Mouse (Mus musculus) heart, embryonic 10.5 days (tissue): ENCODE measurements around the gene Pitx2. TPM values are rescaled to one million over a fixed set of nuclear protein-coding genes. Genes with fewer than 3 reads are reported as not detected.

Source experiments
- DNase-seq: peaks from one replicate; pipeline ENCODE4 v3.0.0-alpha.2; 2017; ENCODE audit warnings: low spot score
- H3K27ac ChIP-seq: fragments of 300-500 bp; sonication (generic); 2 replicates; pipeline ENCODE4 v1.5.1; 2016; ENCODE audit warnings: mild to moderate bottlenecking
- H3K27me3 ChIP-seq: fragments of 300-500 bp; sonication (generic); 2 replicates; pipeline ENCODE4 v1.6.1; 2016; ENCODE audit warnings: mild to moderate bottlenecking; ENCODE audit not compliant: poor library complexity, insufficient read depth, severe bottlenecking
- H3K36me3 ChIP-seq: fragments of 300-500 bp; sonication (generic); 2 replicates; pipeline ENCODE4 v1.6.1; 2016; ENCODE audit warnings: mild to moderate bottlenecking, moderate library complexity
- H3K4me1 ChIP-seq: fragments of 300-500 bp; sonication (generic); 2 replicates; pipeline ENCODE4 v1.6.1; 2016; ENCODE audit warnings: mild to moderate bottlenecking
- H3K4me3 ChIP-seq: fragments of 300-500 bp; sonication (generic); 2 replicates; pipeline ENCODE4 v1.5.1; 2016; ENCODE audit warnings: mild to moderate bottlenecking, moderate library complexity
- H3K9me3 ChIP-seq: fragments of 300-500 bp; sonication (generic); 2 replicates; pipeline ENCODE4 v1.6.1; 2016; ENCODE audit warnings: mild to moderate bottlenecking, moderate library complexity
- WGBS: fragments of 180-500 bp; shearing (Covaris S2); methylation state at CpG from one replicate; pipeline ENCODE4 v1.1.7; 2016; 5-methylcytosine and 5-hydroxymethylcytosine counted together
- polyA plus RNA-seq: library from polyadenylated mRNA; unstranded; fragments of >200 nt; fragmentation: Nextera tagmentation; extraction: Ambion mirVana; gene quantifications from 2 replicates; pipeline ENCODE4 v1.2.1, GENCODE M21; 2016

Gene Pitx2
- polyA plus RNA-seq, 1 experiment from 2014 or later, result 60.0 TPM

GRCm38 (mm10) chr3:129214666-129215161 lies 15.0 kb downstream of the Pitx2 start:
- Histone ChIP-seq H3K36me3 (no peaks in the 10 kb centered on the region), H3K27ac (peak overlapping the region; percentile 89), H3K4me3 (peak overlapping the region; percentile 73), H3K4me1 (peaks cover 36% of the 10 kb centered on the region), H3K9me3 (no peaks in the 10 kb centered on the region), H3K27me3 (peaks cover 92% of the 10 kb centered on the region)
- under 1% methylated on average over 31 of the region's 31 CpGs for WGBS
- peak; percentile 83 for DNase-seq

DNA sequence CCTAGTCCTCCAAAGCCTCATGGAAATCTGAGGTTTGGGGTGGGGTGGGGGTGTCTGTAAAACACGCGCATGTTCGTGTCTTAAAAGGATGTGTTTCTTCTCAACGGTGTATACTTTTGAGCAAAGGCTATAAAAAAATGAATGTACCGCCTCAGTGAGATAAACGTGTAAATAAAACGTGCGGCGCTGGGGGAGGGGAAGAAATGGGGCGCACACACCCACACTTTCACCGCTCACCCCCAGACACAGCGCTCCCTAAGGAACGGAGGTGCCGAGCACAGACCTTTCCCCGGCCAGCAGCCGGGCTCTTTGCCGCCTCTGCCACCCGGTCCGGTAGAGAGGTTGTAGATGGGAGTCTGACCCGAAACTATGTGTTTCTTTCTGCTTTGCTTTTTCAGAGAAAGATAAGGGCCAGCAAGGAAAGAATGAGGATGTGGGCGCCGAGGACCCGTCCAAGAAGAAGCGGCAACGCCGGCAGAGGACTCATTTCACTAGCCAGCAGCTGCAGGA lies 15.6 kb downstream of the Pitx2 start:
- H3K27me3 ChIP-seq, result peaks cover 90% of the 10 kb centered on the region
- no peaks in the 10 kb centered on the region for H3K9me3 ChIP-seq
- H3K4me1 ChIP-seq, result peaks cover 36% of the 10 kb centered on the region
- H3K27ac ChIP-seq, result peak overlapping the region; percentile 89
- WGBS, result under 1% methylated on average over 26 of the region's 26 CpGs
- no peak for DNase-seq
- peak overlapping the region; percentile 73 for H3K4me3 ChIP-seq
- H3K36me3 ChIP-seq, result no peaks in the 10 kb centered on the region

GRCm38 (mm10) chr3:129215751-129216331 lies 16.2 kb downstream of the Pitx2 start:
- H3K4me1 ChIP-seq, result peaks cover 36% of the 10 kb centered on the region
- H3K9me3 ChIP-seq, result no peaks in the 10 kb centered on the region
- under 1% methylated on average over 35 of the region's 35 CpGs for WGBS
- H3K27ac ChIP-seq, result peak overlapping the region; percentile 89
- DNase-seq, result peak; percentile 80
- H3K4me3 ChIP-seq, result peak overlapping the region; percentile 73
- H3K36me3 ChIP-seq, result no peaks in the 10 kb centered on the region
- peaks cover 85% of the 10 kb centered on the region for H3K27me3 ChIP-seq

DNA sequence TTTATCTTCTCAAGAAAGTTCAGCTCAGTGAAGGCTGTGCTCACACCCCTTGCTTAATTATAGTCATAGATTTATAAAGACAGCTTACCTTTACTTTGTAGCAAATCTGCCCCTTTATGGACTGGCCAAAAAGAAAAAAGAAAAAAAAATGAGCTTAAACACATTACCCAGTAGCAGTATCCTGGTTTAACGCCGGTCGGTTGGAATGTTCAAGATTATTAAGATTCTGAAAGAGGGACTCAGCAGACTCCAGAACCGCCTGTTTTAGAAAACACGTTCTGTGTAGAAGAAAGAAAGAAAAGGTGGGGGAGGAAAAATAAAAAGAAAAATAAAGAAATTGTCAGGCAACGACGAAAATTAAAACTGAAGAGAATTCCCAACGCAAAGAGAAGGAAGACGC lies 16.8 kb downstream of the Pitx2 start:
- Histone ChIP-seq H3K4me1 (peaks cover 36% of the 10 kb centered on the region), H3K27me3 (peaks cover 85% of the 10 kb centered on the region), H3K9me3 (no peaks in the 10 kb centered on the region), H3K36me3 (no peaks in the 10 kb centered on the region), H3K27ac (peak overlapping the region; percentile 89), H3K4me3 (peak overlapping the region; percentile 73)
- no peak for DNase-seq
- under 1% methylated on average over 9 of the region's 9 CpGs for WGBS

DNA sequence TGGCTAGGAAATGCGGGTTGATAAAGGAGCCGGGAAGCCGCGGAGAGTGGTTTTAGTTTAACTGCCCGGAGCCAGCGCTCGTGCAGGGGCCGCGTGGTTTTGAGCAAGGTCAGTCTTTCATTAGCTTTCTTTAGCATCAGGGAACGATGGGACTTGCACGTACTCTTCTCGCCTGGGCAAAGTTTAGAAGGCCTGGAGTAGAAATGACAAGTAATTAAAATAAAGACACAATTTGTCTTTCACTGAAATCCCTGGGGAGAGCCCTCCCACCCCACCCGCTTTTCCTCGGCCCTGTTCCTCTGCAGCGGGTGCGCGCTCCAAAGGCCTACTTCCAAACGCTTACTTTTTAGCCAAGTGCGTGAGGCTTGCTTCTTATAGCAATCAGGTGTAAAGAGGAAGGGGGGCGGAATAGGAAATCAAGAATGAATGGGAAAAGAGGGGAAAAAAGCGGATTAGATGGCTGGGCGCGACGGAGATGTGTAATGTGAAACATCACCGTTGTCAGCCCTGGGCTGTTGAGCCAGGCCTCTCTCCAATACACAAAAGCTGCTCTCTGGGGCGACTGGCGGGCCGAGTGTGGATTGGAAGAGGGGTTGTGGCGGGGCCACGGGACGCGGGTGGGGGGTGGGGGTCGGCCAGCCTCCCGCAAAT lies 17.4 kb downstream of the Pitx2 start:
- H3K27me3 ChIP-seq, result peaks cover 85% of the 10 kb centered on the region
- H3K4me1 ChIP-seq, result peaks cover 36% of the 10 kb centered on the region
- H3K9me3 ChIP-seq, result no peaks in the 10 kb centered on the region
- peak overlapping the region; percentile 73 for H3K4me3 ChIP-seq
- H3K36me3 ChIP-seq, result no peaks in the 10 kb centered on the region
- peak overlapping the region; percentile 89 for H3K27ac ChIP-seq
- under 1% methylated on average over 34 of the region's 34 CpGs for WGBS
- DNase-seq, result peak; percentile 77

DNA sequence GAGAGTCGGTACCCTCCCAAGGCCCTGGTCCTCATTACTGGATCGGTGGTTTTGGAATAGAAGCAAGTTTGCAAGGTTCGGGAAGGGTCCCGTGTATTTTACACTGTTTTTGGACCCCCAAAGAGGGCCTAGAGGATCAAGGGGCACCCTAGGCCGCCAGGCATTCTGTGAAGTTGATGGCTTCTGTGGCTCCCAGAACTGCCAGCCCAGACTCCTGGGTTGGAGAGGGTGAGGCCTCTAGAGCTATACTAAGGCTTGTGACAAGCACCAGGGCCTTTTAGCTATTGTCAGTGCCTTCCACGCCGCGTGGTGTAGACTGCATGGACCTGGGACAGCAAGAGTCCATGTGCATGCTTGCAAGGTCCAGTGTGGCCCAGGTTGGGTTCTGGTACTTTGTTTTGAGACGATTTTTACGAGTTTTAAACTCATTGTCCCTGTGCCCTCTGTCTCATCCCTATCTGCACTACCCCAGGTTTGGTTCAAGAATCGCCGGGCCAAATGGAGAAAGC lies 18.2 kb downstream of the Pitx2 start:
- WGBS, result 1% methylated on average over 12 of the region's 12 CpGs

GRCm38 (mm10) chr3:129218371-129218921 lies 18.8 kb downstream of the Pitx2 start:
- WGBS, result under 1% methylated on average over 41 of the region's 41 CpGs
- Histone ChIP-seq H3K27ac (peak overlapping the region; percentile 89), H3K4me1 (peaks cover 33% of the 10 kb centered on the region), H3K36me3 (no peaks in the 10 kb centered on the region), H3K27me3 (peaks cover 84% of the 10 kb centered on the region), H3K4me3 (peak overlapping the region; percentile 73), H3K9me3 (no peaks in the 10 kb centered on the region)
- DNase-seq, result peak; percentile 78

More for the DNA sequence above, 18.2 kb downstream of the Pitx2 start:
- Histone ChIP-seq H3K27me3 (peaks cover 84% of the 10 kb centered on the region), H3K9me3 (no peaks in the 10 kb centered on the region), H3K4me1 (peaks cover 36% of the 10 kb centered on the region), H3K4me3 (peak overlapping the region; percentile 73), H3K36me3 (no peaks in the 10 kb centered on the region), H3K27ac (peak overlapping the region; percentile 89)
- peak; percentile 74 for DNase-seq

GRCm38 (mm10) chr3:129220086-129220670 lies 20.5 kb downstream of the Pitx2 start:
- no peak for DNase-seq
- no peaks in the 10 kb centered on the region for H3K36me3 ChIP-seq

DNA sequence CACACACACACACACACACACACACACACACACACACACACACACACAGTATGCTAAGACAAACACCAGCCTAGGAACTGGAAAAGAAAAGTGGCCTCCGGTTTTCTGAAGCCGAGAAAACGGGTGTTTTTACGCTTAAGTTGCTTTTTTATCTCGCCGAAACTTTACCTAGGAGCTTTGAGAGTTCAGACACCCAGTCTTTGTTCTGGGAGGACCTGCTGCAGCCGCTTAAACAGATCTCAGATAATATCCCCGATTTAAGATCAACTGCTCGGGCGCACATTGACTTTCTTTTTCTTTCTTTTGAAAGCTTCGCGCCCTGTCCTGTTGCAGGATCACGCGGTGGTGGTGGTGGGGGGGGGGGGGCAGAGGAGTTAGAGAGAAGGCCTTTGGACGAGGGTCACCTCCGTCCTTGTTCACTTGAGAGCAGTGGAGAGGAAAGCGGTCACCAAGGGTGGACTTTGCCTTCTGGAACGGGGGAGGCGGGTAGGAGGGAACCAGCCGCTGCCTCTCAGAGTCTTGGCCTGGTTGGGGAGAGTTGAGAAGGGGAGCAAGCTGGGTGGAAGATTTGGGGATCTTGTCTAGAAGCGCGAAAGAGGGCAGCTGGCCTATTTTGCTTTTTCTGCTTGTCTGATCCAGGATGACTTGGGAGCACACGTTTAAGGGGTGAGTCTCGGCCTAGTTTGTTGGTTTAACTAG lies 21.2 kb downstream of the Pitx2 start:
- WGBS, result 3% methylated on average over 24 of the region's 24 CpGs
- Histone ChIP-seq H3K27ac (peak overlapping the region; percentile 50), H3K4me1 (peaks cover 28% of the 10 kb centered on the region), H3K27me3 (peaks cover 84% of the 10 kb centered on the region), H3K4me3 (peak overlapping the region; percentile 53), H3K9me3 (no peaks in the 10 kb centered on the region), H3K36me3 (no peaks in the 10 kb centered on the region)
- DNase-seq, result no peak

More at GRCm38 (mm10) chr3:129220086-129220670, 20.5 kb downstream of the Pitx2 start:
- peaks cover 84% of the 10 kb centered on the region for H3K27me3 ChIP-seq
- H3K27ac ChIP-seq, result peak overlapping the region; percentile 50; the same call in 1 of the 2 replicates
- WGBS, result 6% methylated on average over 7 of the region's 7 CpGs
- H3K9me3 ChIP-seq, result no peaks in the 10 kb centered on the region
- peak overlapping the region; percentile 53; the same call in 1 of the 2 replicates for H3K4me3 ChIP-seq
- H3K4me1 ChIP-seq, result peaks cover 31% of the 10 kb centered on the region

DNA sequence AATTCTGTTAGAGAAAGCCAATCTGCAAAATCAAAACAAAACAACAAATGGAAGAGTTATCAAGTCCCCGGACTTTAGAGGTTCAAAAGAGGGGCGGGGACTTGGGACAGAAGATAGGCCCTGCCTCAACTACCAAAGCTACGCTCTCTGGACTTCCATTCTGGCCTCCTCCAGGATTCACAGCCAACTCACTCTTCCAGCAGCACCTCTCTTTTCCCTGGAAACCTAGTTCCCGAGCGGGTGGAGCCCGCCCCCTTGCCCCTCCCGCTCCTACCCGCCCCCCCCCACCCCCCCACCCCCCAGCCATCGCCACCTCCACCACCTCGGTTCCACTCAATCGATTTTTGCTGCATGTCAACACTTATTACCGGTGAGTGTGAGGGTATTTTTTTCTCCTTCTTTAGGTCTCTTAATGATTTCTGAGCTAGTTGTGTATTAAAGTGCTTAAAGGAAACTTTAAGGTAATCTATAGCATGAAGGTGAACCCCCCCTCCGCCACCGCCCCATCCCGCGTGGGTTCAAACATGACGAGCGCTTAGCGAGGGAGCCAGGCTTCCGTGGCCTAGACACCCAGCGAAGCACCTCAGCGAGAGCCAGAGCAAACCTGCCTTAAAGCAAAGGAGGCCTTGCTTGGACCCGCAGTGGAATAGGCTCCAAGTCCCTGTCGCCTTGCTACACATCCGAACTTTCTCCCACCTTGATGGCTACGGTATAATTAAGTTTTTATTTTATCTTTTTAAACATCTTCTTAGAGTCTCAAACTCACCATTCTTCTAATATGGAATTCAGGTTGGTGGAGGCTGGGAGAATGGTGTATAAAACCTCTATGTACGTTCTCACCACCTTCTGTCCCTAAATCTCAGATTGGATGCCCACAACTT lies 21.9 kb downstream of the Pitx2 start:
- H3K4me1 ChIP-seq, result peaks cover 29% of the 10 kb centered on the region
- peaks cover 88% of the 10 kb centered on the region for H3K27me3 ChIP-seq
- H3K27ac ChIP-seq, result peak overlapping the region; percentile 50
- peak overlapping the region; percentile 53 for H3K4me3 ChIP-seq
- no peaks in the 10 kb centered on the region for H3K36me3 ChIP-seq
- 4% methylated on average over 27 of the region's 27 CpGs for WGBS
- no peak for DNase-seq
- H3K9me3 ChIP-seq, result no peaks in the 10 kb centered on the region

DNA sequence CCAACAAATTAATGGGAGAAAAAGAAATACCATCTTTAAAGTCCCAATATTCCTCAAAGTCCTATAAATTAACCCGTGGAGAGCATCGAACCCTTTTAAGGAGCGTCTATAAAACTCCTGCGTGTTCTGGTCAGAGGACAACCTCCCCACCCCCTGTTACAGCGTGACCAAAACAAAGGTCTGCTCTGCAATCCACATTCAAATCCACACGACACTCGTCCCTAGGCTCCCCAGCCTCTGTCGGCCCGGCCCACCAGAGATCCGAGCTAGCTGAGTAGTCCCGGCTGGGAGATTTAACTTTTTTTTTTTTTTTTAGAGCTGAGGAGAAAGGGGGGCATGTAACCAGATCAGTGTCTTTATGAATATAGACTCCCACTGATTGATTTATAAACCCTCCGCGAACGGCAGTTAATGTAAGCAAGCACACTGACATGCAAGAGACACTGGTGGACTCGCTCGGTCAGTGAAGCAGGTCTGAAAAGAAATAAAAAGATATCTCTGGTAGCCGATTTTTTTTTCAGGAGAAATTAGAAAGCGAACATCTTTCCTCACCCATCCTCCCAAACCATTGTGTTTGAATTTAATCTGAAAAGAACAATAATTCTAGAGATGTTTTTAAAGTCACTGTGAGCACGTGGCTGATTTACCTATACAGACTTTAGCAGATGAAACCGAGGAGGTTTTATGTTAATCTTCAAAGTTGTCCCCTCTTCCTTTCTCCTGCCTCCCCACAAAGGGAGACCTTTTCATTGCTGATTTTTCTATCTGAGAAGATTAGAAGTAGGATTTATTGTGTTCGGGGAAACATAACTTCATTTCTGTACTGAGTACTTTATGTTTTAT lies 23.0 kb downstream of the Pitx2 start:
- H3K9me3 ChIP-seq, result no peaks in the 10 kb centered on the region
- 2% methylated on average over 21 of the region's 21 CpGs for WGBS
- peak overlapping the region; percentile 53 for H3K4me3 ChIP-seq
- peaks cover 90% of the 10 kb centered on the region for H3K27me3 ChIP-seq
- peaks cover 37% of the 10 kb centered on the region for H3K4me1 ChIP-seq
- no peaks in the 10 kb centered on the region for H3K36me3 ChIP-seq
- DNase-seq, result no peak
- 0 out of 2 replicates have a peak overlapping the region, but pooled peaks have one; percentile 36 for H3K27ac ChIP-seq
